Mouse (Mus musculus): Measurements from ENCODE around the gene Uvrag.

GRCm38 (mm10) chr7:98903884-98904283 is 237.1 kb downstream of the Uvrag start:
- TF ChIP-seq CTCF (conservative IDR thresholded peaks at IDR 0.05; ENCODE audit: low read length) (no peak), NANOG (IDR thresholded peaks at IDR 0.05; ENCODE audit: borderline replicate concordance, low read length) (no peak)
